Mouse (Mus musculus) spleen, adult 2 months (tissue): Measurements from ENCODE around the gene Dbnl.

Experiments used
- CTCF ChIP-seq: fragments of 200-500 bp; IDR thresholded peaks from 2 replicates; pipeline ENCODE4 v1.5.1; 2011; ENCODE audit warnings: mild to moderate bottlenecking, inconsistent platforms; ENCODE audit not compliant: insufficient read depth, insufficient read length, insufficient replicate concordance; ENCODE audit errors: extremely low read depth
- POLR2A ChIP-seq: fragments of 200-500 bp; IDR thresholded peaks from 2 replicates; pipeline ENCODE4 v1.6.1; 2011; ENCODE audit warnings: low read depth, low read length, inconsistent platforms

GRCm38 (mm10) chr11:5849316-5849715 lies 61.0 kb downstream of the Dbnl start:
- TF ChIP-seq POLR2A (no peak), CTCF (no peak)
